Mouse (Mus musculus) erythroblast, adult 5-6 weeks (primary cell): ENCODE measurements around the gene Fam53a. TPM values are rescaled to one million over a fixed set of nuclear protein-coding genes. Genes with fewer than 3 reads are reported as not detected.

Source experiments
- ATAC-seq: replicated peaks from 2 replicates; pipeline ENCODE4 v1.8.0; 2016; ENCODE audit warnings: moderate number of reproducible peaks, mild to moderate bottlenecking, moderate TSS enrichment, inconsistent platforms; ENCODE audit not compliant: poor library complexity, low FRiP score, severe bottlenecking
- total RNA-seq, 2 experiments: library from RNA; stranded (forward) in 1 of 2; stranded (reverse) in 1 of 2; fragments of 150-400 nt in 1 of 2; fragments of 200-764, 138-1000 nt in 1 of 2; gene quantifications; 2 replicates each; pipeline versions ENCODE4 v1.2.3 to v1.2.4; 2015 to 2017; ENCODE audit warnings: low replicate concordance in 2 of 2

Fam53a gene
- total RNA-seq, 2 experiments from 2014 or later = 3.3 to 6.1 TPM

DNA sequence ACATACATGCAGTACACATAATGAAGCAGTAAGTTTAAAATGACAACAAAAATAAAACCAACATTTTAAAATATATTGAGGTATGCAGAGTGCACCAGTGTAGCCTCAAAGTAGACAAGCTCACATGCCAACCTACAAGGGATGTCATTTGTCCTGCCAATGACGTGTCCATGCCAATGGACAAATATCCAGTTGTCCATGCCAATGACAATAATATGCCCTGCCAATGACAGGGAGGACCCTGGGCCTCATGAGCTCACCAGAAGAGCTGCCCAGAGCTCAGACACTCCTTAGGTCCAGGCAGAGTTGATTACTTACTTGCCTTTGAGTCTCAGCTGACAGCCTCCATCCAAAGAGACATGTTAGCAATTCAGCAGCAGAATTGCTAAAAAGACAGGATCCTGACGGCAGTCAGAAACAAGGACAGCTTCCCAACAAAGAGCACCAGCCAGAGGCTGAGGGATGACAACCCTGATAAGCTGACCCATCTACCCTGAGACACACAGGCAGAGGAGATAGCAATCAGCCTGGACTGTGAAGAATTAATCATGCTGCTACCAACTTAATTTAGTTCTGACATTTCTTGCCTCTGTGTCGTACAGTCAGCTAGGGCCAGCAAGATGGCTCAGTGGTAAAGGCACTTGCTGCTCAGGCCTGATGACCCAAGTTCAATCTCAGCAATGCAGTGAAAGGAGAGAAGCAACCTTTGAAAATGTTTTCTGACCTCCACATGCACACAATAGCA lies 8.3 kb upstream of the Fam53a start:
- no peak for ATAC-seq

DNA sequence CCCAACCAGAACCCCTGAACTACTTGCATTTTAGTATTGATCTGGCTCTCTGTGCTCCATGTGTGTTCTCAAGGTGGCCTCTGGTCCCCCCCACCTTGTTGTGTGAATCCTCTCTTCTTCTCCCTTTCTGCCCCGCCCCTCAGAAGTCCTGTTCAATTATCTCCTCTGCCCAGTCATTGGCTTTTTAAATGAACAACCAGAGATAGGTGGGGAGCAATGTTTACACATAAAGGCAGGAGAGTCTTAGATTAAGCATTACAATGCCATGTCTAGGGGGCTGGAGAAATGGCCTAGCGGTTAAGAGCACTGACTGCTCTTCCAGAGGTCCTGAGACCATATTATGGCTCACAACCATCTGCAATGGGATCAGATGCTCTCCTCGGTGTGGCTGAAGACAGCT lies 5.9 kb upstream of the Fam53a start:
- ATAC-seq = no peak

DNA sequence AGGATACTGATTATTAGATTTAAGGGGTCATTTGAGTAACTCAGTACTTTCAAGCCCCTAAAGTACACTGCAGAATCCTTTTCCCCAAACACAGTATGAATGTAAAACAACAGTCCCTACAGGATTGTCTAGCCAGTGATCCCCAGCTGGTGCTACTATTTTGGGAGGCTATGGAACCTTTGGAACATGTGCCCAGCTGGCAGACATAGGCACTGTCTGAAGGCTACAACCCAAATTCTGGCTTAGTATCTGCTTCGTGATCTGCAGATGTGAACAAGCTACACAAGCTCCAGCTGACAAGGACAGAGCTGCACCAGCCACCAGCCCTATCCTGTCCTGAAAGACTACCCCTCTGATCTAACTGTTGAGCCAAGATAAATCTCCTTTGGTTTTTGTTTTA lies 3.1 kb upstream of the Fam53a start:
- no peak for ATAC-seq

DNA sequence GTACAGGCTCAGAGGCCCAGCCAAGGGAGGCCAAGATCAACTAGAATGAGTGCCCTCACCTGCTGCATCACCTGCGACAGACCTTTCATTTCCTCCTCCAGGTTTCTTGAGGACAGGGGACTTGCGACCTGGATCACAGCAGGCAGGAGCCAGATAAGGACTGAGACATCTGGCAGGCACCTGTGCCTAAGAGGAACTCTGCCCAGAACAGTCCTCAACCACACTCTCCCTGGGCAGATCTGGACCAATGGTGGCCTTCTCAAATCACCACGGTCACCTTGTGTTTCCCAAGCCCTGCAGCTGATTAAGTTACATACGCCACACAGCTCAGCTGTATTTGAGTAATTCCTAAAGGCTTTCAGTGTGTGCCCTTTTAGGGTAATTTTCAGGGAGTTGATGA lies 1.2 kb upstream of the Fam53a start:
- ATAC-seq = peak; percentile 21; the same call in 1 of the 2 replicates

DNA sequence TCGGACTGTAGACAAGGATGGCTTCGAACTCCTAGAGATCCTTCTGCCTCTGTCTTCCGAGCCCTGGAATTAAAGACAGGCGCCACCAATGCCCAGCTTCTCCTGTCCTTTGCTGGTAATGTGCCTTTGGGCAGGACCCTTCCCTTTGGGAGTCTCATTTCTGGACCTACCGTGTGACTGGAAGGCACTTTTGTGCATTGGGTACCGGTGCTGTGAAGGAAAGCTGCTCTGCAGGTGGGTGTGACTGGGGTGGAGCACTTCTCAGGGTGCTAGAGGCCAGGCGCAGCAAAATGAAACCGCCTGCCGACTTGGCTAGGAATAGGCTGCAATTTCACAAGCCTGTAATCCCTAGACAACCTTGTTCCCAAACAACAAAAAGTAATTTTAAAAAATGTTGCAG lies 626 bp upstream of the Fam53a start:
- ATAC-seq = peak; percentile 78

DNA sequence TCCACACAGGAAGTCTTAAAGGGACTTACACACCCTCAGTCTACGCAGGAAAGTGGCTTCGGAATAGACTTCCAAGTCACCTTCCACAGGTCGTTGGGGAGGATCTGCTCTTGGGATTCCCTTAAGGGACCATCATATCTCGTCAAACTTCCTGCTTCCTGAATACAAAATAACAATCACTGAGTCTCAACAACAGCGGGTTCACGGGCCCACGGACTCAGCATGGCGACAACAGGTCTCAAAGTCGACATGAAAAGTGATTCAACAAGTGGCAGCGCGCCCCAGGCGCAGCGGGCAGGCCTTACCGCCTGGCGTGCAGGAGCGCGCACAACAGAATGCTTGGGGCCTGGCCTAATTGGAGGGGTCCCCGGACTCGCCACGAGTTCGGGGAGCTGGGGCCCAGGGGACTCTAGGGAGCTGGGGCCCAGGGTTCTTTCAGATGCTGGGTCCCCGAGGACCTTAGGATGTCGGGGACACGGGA lies 575 bp downstream of the Fam53a start:
- peak; percentile 33 for ATAC-seq

DNA sequence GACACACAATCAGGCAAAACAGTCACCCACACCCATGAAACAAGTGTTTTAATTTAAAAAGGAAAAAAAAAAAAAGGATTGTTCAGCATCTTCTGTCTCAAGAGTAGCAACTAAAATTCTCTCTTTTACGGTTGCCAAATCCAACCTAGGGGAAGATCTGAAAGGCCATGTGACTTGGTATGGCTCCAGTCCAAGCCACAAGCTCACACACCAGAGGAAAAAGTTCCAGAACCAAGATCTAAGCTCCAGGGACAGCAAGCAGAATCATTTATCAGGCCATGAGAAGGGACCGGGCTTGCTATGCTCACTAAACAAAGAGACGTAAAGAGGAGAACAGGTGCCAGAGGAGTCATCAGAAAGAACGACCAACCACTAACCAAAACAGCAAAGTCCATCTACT lies 1.5 kb downstream of the Fam53a start:
- no peak for ATAC-seq

DNA sequence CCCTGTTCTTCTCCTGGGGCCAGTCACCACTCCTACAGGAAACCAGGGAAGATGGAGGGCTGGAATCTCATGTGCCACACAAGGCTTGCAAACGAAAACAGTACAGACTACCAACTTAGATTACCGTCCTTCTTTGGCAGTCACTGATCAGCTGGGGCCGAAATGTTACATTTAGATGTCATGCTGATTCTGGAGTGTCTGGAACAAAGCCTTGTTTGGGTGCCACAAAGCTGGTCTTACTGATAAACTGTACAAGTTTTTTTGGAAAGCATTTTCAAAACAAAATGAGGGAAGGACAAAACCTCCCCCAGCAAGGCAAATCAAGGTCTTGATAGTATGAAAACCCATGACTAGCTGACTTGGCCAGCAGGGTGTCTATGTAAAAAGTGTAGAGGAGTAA lies 5.7 kb downstream of the Fam53a start:
- ATAC-seq = no peak

DNA sequence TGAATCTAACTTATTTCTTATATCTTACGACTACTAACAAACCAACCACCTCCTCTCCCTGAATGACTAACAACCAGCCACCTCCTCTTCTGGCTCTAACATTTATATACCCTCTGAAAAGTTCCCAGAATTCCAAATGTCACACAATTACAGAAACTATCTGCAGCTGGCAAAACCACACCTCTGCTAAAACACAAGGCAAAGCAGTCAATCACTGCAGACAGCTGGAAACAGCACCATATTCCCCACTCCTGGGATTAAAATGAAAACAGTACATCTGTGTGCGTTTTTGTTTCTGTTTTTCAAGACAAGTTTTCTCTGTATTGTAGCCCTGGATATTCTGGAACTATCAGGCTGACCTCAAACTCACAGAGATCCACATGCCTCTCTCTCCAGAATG lies 6.8 kb downstream of the Fam53a start:
- ATAC-seq = no peak

DNA sequence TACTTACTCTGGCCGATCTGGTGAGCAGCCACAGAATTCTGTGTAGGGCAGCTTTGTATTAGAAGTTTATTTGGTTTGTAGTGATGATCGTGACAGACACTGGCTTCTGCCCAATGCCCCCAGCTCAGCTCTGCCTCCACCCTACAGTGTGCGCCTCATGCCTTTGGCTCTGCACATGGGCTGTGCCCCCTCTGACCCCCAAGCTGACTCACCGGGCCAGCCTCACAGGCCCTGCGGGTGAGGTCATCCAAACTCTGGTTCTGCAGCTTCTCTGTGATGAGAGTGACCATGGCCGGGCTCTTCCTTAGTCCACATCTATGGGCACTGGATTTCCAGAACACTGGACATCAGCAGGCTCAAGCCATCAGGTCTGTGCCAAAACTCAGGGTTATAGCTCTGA lies 15.0 kb downstream of the Fam53a start:
- ATAC-seq = no peak

DNA sequence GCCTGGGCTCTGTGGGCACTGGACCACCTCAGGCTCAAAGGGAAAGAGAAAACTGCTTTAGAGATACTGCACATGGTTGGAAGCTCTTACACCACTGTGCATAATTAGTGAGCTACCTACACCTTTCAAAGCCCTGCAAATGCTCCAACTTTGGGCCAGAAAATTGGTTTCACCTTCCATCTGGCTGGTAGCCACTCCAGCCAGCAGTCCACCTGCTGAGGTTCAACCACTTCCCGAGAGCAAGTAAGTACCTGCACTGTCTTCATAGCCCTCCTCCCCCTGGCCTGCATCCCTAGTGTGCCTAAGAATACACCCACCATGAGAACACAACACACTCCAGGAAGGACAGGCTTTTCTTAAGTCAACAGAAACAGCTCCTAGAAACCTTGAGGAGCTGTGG lies 17.6 kb downstream of the Fam53a start:
- no peak for ATAC-seq

DNA sequence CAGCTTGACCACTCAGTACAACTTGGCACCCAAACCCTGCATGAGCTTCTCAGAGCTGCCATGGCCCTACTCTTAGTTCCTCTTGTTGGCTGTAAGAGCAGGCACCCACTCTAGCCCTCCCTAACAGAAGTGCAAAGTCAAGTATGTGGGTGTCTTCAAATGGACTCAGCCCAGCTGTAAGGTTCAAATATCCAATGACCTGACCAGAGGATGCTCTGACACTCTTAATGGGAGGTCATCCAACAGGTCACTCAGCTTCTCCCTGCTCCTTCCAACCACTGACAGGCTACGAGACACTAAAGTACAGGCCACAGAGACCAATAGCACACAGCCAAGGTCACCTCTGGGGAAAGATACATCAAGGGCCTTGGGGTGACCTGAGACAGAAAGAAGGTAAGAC lies 20.2 kb downstream of the Fam53a start:
- no peak for ATAC-seq

DNA sequence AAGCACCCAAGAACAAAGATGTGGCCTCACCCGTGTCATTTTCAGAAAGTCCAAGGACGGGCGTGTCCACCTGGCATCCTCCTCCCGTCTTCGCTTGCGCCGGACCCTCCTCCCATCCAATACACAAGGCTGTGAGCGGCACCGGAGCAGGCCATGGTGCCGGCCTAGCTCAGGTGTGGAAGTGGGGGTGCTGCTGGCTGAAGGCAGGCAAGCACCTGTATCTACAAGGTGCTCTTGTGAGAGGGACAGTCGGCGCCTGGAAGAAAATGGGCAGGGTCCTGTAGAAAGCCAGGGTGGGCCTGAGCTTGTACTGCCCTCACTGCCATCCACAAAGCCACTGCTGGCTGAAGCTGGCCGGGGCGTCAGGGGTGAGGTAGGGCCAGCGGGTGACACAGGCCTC lies 22.0 kb downstream of the Fam53a start:
- ATAC-seq = no peak

DNA sequence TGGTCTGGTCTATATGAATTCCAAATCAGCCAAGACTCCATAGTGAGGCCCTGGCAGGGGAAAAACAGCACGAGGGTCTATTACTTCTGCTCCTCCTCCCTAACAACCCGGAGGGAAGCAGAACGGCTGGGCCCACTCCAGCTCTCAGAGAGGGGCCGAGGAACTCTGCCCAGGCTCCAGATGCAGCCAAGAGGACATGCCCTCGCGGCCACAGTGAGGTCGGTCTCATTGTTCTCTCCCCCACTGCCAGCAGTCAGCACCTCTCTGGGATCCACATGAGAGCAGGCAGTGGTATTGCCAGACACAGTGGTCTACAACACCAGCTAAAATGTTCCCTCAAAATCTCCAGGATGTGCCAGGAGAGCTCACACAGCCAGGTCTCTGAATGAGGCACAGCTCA lies 22.8 kb downstream of the Fam53a start:
- no peak for ATAC-seq

DNA sequence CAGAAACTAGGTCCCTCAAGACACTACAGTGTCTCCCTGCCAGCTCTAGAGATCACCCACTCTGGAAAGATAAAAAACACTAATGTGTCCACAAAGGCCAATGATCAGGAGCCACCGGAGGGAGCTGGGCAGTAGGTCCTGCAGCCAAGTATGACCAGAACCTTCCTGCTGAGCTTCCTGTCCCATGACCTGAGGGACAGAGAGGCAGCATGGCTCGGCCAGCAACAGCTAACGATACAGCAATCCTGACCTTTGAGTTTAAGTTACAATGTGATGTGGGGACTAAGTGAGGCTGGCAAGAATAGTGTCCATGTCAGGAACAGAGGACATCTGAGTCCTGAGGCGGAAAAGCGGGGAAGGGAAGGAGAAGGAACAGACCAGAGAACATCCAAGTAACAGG lies 24.1 kb downstream of the Fam53a start:
- no peak for ATAC-seq

DNA sequence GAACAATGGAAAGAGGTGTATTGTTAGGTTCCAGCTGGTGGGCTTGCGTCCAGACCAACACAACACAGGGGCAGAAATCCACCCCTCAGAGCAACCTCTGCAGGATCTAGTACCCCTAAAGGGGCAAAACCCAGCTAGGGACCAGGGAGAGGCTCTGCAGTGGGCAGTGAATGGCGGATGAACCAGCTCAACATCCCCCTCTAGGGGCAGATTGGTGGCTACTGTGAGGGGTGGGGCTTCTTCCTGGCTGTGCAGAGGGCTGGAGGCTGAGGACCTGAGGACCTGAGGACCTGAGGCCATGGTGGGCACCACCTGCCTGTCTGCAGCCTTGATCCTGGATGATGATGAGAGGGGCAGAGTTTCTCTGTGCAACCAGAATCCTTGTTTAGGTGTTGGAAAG lies 35.8 kb downstream of the Fam53a start:
- ATAC-seq = no peak

DNA sequence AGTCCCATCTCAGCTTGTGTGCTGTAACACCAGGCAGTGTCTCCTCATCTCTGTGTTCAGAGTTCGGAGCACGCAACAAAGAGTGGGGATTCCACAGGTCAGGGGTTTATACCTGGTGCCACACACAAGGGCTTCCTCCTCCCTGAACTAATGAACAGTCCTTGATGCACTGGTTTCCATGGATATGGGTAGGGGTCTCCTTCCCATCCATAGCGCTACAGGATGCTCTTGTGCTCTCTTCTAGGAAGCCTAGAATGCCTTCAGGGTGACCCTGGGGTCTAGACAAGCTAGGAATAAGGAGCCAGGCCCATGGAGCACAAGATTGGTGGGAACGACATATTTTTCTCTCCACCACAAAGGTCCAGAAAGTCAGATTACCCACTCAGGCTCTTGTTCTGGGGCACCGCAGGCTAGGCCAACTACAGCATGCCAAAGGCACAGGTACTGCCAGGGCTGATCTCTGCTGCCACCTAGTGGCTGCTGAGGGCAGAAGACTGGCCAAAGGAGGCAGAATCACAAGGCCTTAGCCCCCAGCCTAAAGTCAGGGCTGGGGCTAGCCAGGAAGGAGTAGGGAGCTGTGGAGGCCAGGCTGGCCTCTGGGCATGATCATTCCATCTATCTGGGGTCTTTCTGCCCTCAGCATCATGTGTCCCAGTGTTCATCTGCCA lies 40.1 kb downstream of the Fam53a start:
- peak; percentile 83 for ATAC-seq

DNA sequence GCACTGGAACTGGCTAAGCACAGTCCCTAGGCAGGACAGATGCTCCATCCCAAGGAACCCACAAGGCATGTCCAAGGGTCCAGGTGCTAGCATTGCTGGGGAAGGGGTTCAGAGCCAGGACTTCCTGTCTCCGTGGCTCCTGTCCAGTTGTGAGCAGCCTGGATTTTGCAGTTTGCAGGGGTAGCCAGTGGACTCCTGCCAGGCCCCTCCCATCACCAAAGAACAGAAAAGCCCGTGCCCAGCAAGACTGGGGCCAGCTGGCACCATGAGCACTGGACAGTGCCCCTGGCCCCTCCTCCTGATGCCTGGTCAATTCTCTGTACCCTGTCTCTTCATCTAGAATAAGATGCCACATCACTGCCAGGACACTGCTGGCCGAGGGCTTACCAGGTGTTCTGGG lies 41.4 kb downstream of the Fam53a start:
- ATAC-seq = no peak

DNA sequence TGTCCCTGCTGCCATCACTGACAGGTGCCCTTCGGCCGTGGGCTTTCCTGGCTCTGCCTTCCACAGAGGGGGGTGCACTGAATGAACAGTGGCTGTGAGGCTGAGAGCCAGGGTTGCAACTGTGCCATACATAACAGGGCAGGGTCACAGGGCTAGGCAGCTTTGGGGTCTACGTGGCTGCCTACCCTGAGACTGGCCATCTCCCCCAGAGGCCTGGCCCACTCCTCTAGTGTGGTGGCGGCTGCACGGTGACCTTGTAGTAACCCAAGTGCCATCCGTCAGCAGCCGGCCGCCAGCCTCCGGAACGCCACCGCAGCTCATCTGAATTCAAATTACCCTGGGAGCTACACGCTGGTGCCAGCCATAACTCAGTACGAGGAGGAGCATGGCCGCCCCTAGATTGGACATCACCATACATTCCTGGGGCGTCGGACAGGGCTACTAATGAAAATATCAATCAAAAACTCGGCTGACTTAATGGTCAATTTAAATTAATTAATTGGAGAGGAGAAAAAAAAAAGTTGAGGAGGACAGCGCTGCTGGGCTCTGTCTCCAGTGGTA lies 41.9 kb downstream of the Fam53a start:
- ATAC-seq = no peak

DNA sequence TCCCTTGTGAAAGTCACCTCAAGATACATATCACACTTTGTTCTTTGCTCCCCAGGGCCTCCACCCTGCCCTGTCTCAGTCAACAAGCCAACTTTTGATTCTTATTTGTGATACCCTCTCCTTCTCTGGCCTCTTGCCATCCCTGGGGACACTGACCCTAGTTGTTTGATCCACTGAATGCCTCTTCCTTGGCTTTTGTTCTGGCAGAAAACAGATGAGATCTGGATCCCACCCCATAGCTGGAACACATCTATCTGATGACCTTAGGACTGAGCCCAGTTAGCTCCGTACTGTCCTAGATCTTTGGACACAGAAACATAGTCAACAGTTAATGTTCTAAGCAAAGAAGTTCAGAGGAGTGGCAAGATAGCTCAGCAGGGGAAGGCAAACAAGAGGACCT lies 49.1 kb downstream of the Fam53a start:
- no peak for ATAC-seq

DNA sequence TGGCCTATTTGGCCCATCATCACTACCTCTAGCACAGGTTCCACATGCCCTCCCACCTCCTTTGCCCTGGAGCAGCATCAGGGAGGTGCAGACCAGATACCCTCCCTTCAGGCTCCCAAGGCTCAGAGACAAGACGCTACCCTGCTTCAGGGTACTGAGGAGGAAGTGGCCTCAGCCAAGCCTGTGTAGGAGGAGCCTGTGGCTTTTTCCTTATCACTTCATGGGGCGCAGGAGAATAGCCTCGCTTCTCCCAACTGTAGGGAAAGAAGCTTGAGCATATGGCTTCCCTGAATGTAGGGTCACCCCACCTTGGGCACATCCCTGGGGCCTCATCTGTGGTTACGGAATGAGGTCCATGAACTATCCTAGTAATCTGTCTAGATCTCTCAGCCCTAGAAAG lies 55.2 kb downstream of the Fam53a start:
- ATAC-seq = no peak
